Comparison of ENCODE assay signal across 8 mouse cellular contexts in the genomic region with DNA sequence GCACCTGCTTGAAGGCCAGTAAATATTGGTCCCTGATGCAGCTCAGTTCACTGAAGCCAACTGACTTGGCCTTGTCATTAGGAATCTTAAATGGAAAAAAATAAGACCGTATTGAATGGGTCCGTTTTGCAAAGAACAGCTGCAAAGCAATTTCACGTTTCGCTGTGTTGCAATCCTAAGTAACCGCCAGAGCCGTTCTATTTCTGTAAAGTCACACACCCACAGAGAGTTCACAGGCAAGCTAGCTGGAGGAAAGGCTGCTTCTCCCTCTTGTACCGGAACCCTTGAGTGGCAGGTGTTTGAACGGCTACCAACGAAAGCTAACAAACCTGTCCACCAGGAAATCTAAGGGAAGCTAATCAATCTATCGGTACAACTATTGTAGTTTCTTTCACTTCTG.
DNase-seq lines count a peak whose midpoint lies in the region; ATAC-seq and TF ChIP-seq lines count a peak whose summit lies in the region.

No protein-coding gene starts in this region.

- no peak for TF ChIP-seq CTCF in left cerebral cortex, adult 2 months (IDR thresholded peaks at IDR 0.05)
- no peak for TF ChIP-seq CTCF in olfactory bulb, adult 2 months (IDR thresholded peaks at IDR 0.05; ENCODE audit: insufficient read depth, low read depth, low read length)

- H3K27ac ChIP-seq in left cerebral cortex, adult 2 months: 0 out of 2 replicates have a peak overlapping the region, but pooled peaks have one; percentile 11
- peak overlapping the region; percentile 80 for H3K27ac ChIP-seq in olfactory bulb, adult 2 months (ENCODE audit: insufficient read depth, low read depth, low read length)

- intact Hi-C loops in left cerebral cortex, adult 2 months (cut with DNase I): no loop called here
- intact Hi-C loops in left cerebral cortex, postnatal 4 days (cut with DNase I): no loop called here
- intact Hi-C loops in left cerebral cortex, postnatal 36 days (cut with DNase I): loop anchor here (5.0 to 10.0 kb wide), 3 partner anchors 177 to 396 kb away; partner anchors contain the start of gene Nrn1

- H3K4me3 ChIP-seq in left cerebral cortex, adult 2 months: no peak overlapping the region
- H3K4me3 ChIP-seq in olfactory bulb, adult 2 months (ENCODE audit: insufficient read depth, low read depth, low read length): no peak overlapping the region

- TF ChIP-seq POLR2A in olfactory bulb, adult 2 months (IDR thresholded peaks at IDR 0.05; ENCODE audit: insufficient read depth, low read depth, low read length): no peak

- no peak for ATAC-seq in erythroid progenitor cell, adult 5-6 weeks (replicated peaks; ENCODE audit: low FRiP score, poor library complexity, severe bottlenecking)

- no peaks in the 10 kb centered on the region for H3K4me1 ChIP-seq in olfactory bulb, adult 2 months (ENCODE audit: control insufficient read depth, insufficient read depth, low read length)

- 31% methylated on average over 10 of the region's 10 CpGs for WGBS in olfactory bulb, adult 2 months

- DNase-seq in left cerebral cortex, adult 2 months (ENCODE audit: extremely low spot score in 1 of 2, low spot score in 2 of 2): peak in 1 of 2 experiments; percentile 27
- no peak for DNase-seq in left cerebral cortex, postnatal 4 days
- peak; percentile 18 to 60 for DNase-seq in frontal cortex, postnatal 36 days (ENCODE audit: low spot score in 2 of 2)
- peak; percentile 13 to 23 for DNase-seq in left cerebral cortex, postnatal 36 days (ENCODE audit: low spot score in 2 of 2)
- DNase-seq in cerebellum, adult 11 months: no peak
- no peak for DNase-seq in cerebellum, adult 9-10 months

Comparison
In these comparisons a context has a peak if more than half of its experiments do, and no peak if none do; other contexts are left out.
1. DNase-seq: peak in frontal cortex, postnatal 36 days (2 of 2) and left cerebral cortex, postnatal 36 days (2 of 2); none in left cerebral cortex, postnatal 4 days (single experiment), cerebellum, adult 11 months (single experiment) and cerebellum, adult 9-10 months (single experiment).